Mouse (Mus musculus): ENCODE results near the gene Spata31d1d. TPM values are rescaled to one million over a fixed set of nuclear protein-coding genes. Genes with fewer than 3 reads are reported as not detected.
"Not testable (repeated sequence)": the region's sequence is repeated elsewhere in the genome, so short reads cannot be mapped to it uniquely, and the experiment has no call there.

Gene Spata31d1d
- polyA plus RNA-seq (2014; fragmentation: Nextera tagmentation; extraction: Ambion mirVana), result not detected in 2 replicates

GRCm38 (mm10) chr13:59731652-59732051 is at the start of gene Spata31d1d:
Spata31d1d (minus strand) TSS chr13:59731752.
- H3K9me3 ChIP-seq (ENCODE audit: control insufficient read depth, low read length), result no peaks in the 10 kb centered on the region
- WGBS, result 47% methylated on average over 7 of the region's 7 CpGs
- H3K36me3 ChIP-seq (ENCODE audit: control insufficient read depth, insufficient read depth, low read length), result no peaks in the 10 kb centered on the region
- no peaks in the 10 kb centered on the region for H3K4me1 ChIP-seq (ENCODE audit: control insufficient read depth, insufficient read depth, low read length)
- H3K27me3 ChIP-seq (ENCODE audit: control insufficient read depth, insufficient read depth, low read length), result no peaks in the 10 kb centered on the region
- H3K27ac ChIP-seq (replicated peaks; ENCODE audit: low read depth, low read length), result no peak within 1 kb of the TSS
- no peak for ATAC-seq (ENCODE audit: insufficient number of reproducible peaks, low FRiP score, low TSS enrichment, low read depth)
- H3K4me2 ChIP-seq (ENCODE audit: low read depth, severe bottlenecking), result no peak within 1 kb of the TSS
- H3K9ac ChIP-seq (ENCODE audit: low read length), result no peak within 1 kb of the TSS
- no peak within 1 kb of the TSS for H3K4me3 ChIP-seq (ENCODE audit: low read depth, low read length)
- DNase-seq (ENCODE audit: low spot score), result no peak

- not testable (repeated sequence) for H3K27me3 ChIP-seq (ENCODE audit: control insufficient read depth, insufficient read depth, low read length); H3K4me1 ChIP-seq (ENCODE audit: control insufficient read depth, insufficient read depth, low read length); H3K27ac ChIP-seq (replicated peaks; ENCODE audit: low read depth, low read length); ATAC-seq (ENCODE audit: insufficient number of reproducible peaks, low FRiP score, low TSS enrichment, low read depth); H3K9me3 ChIP-seq (ENCODE audit: control insufficient read depth, low read length); H3K9ac ChIP-seq (ENCODE audit: low read length); DNase-seq (ENCODE audit: low spot score); H3K4me2 ChIP-seq (ENCODE audit: low read depth, severe bottlenecking); H3K4me3 ChIP-seq (ENCODE audit: low read depth, low read length)
- peaks cover 31% of the 10 kb centered on the region for H3K36me3 ChIP-seq (ENCODE audit: control insufficient read depth, insufficient read depth, low read length)
- 94% methylated on average over 1 of the region's 1 CpGs for WGBS
Observed at GRCm38 (mm10) chr13:59779744-59780264, 48.3 kb upstream of the Spata31d1d start.

- no peaks in the 10 kb centered on the region for H3K4me1 ChIP-seq (ENCODE audit: control insufficient read depth, insufficient read depth, low read length)
- no peak overlapping the region for H3K4me3 ChIP-seq (ENCODE audit: low read depth, low read length)
- peaks cover 28% of the 10 kb centered on the region for H3K36me3 ChIP-seq (ENCODE audit: control insufficient read depth, insufficient read depth, low read length)
- ATAC-seq (ENCODE audit: insufficient number of reproducible peaks, low FRiP score, low TSS enrichment, low read depth) (no peak), DNase-seq (ENCODE audit: low spot score) (no peak)
- WGBS, result 85% methylated on average over 4 of the region's 4 CpGs
- no peaks in the 10 kb centered on the region for H3K9me3 ChIP-seq (ENCODE audit: control insufficient read depth, low read length)
- H3K27ac ChIP-seq (replicated peaks; ENCODE audit: low read depth, low read length), result no peak overlapping the region
- H3K27me3 ChIP-seq (ENCODE audit: control insufficient read depth, insufficient read depth, low read length), result no peaks in the 10 kb centered on the region
- H3K4me2 ChIP-seq (ENCODE audit: low read depth, severe bottlenecking), result no peak overlapping the region
- no peak overlapping the region for H3K9ac ChIP-seq (ENCODE audit: low read length)
Observed at GRCm38 (mm10) chr13:59779213-59779612, 47.7 kb upstream of the Spata31d1d start.

GRCm38 (mm10) chr13:59775168-59775567 is 43.6 kb upstream of the Spata31d1d start:
- ATAC-seq (ENCODE audit: insufficient number of reproducible peaks, low FRiP score, low TSS enrichment, low read depth) (no peak), DNase-seq (ENCODE audit: low spot score) (no peak)
- Histone ChIP-seq H3K27ac (replicated peaks; ENCODE audit: low read depth, low read length) (no peak overlapping the region), H3K36me3 (ENCODE audit: control insufficient read depth, insufficient read depth, low read length) (peaks cover 4% of the 10 kb centered on the region; the same call in 1 of the 2 replicates), H3K4me2 (ENCODE audit: low read depth, severe bottlenecking) (no peak overlapping the region), H3K4me1 (ENCODE audit: control insufficient read depth, insufficient read depth, low read length) (no peaks in the 10 kb centered on the region), H3K9me3 (ENCODE audit: control insufficient read depth, low read length) (no peaks in the 10 kb centered on the region), H3K27me3 (ENCODE audit: control insufficient read depth, insufficient read depth, low read length) (no peaks in the 10 kb centered on the region), H3K9ac (ENCODE audit: low read length) (no peak overlapping the region), H3K4me3 (ENCODE audit: low read depth, low read length) (no peak overlapping the region)
- 96% methylated on average over 3 of the region's 3 CpGs for WGBS

- DNase-seq (ENCODE audit: low spot score) (peak; percentile 30), ATAC-seq (ENCODE audit: insufficient number of reproducible peaks, low FRiP score, low TSS enrichment, low read depth) (no peak)
- Histone ChIP-seq H3K27ac (replicated peaks; ENCODE audit: low read depth, low read length) (no peak overlapping the region; the same call in 1 of the 2 replicates), H3K36me3 (ENCODE audit: control insufficient read depth, insufficient read depth, low read length) (peaks cover 4% of the 10 kb centered on the region; the same call in 1 of the 2 replicates), H3K9me3 (ENCODE audit: control insufficient read depth, low read length) (no peaks in the 10 kb centered on the region), H3K4me2 (ENCODE audit: low read depth, severe bottlenecking) (0 out of 2 replicates have a peak overlapping the region, but pooled peaks have one; percentile 74), H3K4me1 (ENCODE audit: control insufficient read depth, insufficient read depth, low read length) (peaks cover 14% of the 10 kb centered on the region), H3K4me3 (ENCODE audit: low read depth, low read length) (no peak overlapping the region), H3K27me3 (ENCODE audit: control insufficient read depth, insufficient read depth, low read length) (no peaks in the 10 kb centered on the region), H3K9ac (ENCODE audit: low read length) (no peak overlapping the region)
- WGBS, result 74% methylated on average over 9 of the region's 9 CpGs
Observed at GRCm38 (mm10) chr13:59771257-59771656, 39.7 kb upstream of the Spata31d1d start.

- H3K9ac ChIP-seq (ENCODE audit: low read length), result no peak overlapping the region
- H3K36me3 ChIP-seq (ENCODE audit: control insufficient read depth, insufficient read depth, low read length), result peaks cover 4% of the 10 kb centered on the region; the same call in 1 of the 2 replicates
- H3K4me1 ChIP-seq (ENCODE audit: control insufficient read depth, insufficient read depth, low read length), result peaks cover 16% of the 10 kb centered on the region
- H3K27ac ChIP-seq (replicated peaks; ENCODE audit: low read depth, low read length), result peak overlapping the region; percentile 94
- DNase-seq (ENCODE audit: low spot score) (no peak), ATAC-seq (ENCODE audit: insufficient number of reproducible peaks, low FRiP score, low TSS enrichment, low read depth) (no peak)
- no peaks in the 10 kb centered on the region for H3K9me3 ChIP-seq (ENCODE audit: control insufficient read depth, low read length)
- 77% methylated on average over 9 of the region's 9 CpGs for WGBS
- H3K27me3 ChIP-seq (ENCODE audit: control insufficient read depth, insufficient read depth, low read length), result no peaks in the 10 kb centered on the region
- H3K4me3 ChIP-seq (ENCODE audit: low read depth, low read length), result no peak overlapping the region; the same call in 1 of the 2 replicates
- peak overlapping the region; percentile 74; the same call in 1 of the 2 replicates for H3K4me2 ChIP-seq (ENCODE audit: low read depth, severe bottlenecking)
Observed at GRCm38 (mm10) chr13:59770847-59771246, 39.3 kb upstream of the Spata31d1d start.

- peak overlapping the region; percentile 74 for H3K4me2 ChIP-seq (ENCODE audit: low read depth, severe bottlenecking)
- H3K4me3 ChIP-seq (ENCODE audit: low read depth, low read length), result peak overlapping the region; percentile 81
- ATAC-seq (ENCODE audit: insufficient number of reproducible peaks, low FRiP score, low TSS enrichment, low read depth), result peak; percentile 87
- peaks cover 16% of the 10 kb centered on the region for H3K4me1 ChIP-seq (ENCODE audit: control insufficient read depth, insufficient read depth, low read length)
- peaks cover 4% of the 10 kb centered on the region; the same call in 1 of the 2 replicates for H3K36me3 ChIP-seq (ENCODE audit: control insufficient read depth, insufficient read depth, low read length)
- H3K9ac ChIP-seq (ENCODE audit: low read length), result peak overlapping the region; percentile 70
- WGBS, result under 1% methylated on average over 28 of the region's 28 CpGs
- no peaks in the 10 kb centered on the region for H3K27me3 ChIP-seq (ENCODE audit: control insufficient read depth, insufficient read depth, low read length)
- no peaks in the 10 kb centered on the region for H3K9me3 ChIP-seq (ENCODE audit: control insufficient read depth, low read length)
- peak; percentile 90 for DNase-seq (ENCODE audit: low spot score)
- H3K27ac ChIP-seq (replicated peaks; ENCODE audit: low read depth, low read length), result peak overlapping the region; percentile 94
Observed at GRCm38 (mm10) chr13:59770164-59770562, 38.6 kb upstream of the Spata31d1d start.

GRCm38 (mm10) chr13:59769296-59770163 is 38.0 kb upstream of the Spata31d1d start, which contains the start of gene Isca1:
Isca1 (minus strand) TSS chr13:59769810.
- peak within 1 kb of the TSS; percentile 94 for H3K27ac ChIP-seq (replicated peaks; ENCODE audit: low read depth, low read length)

More at GRCm38 (mm10) chr13:59769296-59770163, 38.0 kb upstream of the Spata31d1d start, which contains the start of gene Isca1:
- Histone ChIP-seq H3K36me3 (ENCODE audit: control insufficient read depth, insufficient read depth, low read length) (peaks cover 4% of the 10 kb centered on the region; the same call in 1 of the 2 replicates), H3K9me3 (ENCODE audit: control insufficient read depth, low read length) (no peaks in the 10 kb centered on the region), H3K4me3 (ENCODE audit: low read depth, low read length) (peak within 1 kb of the TSS; percentile 81), H3K4me1 (ENCODE audit: control insufficient read depth, insufficient read depth, low read length) (peaks cover 16% of the 10 kb centered on the region), H3K9ac (ENCODE audit: low read length) (peak within 1 kb of the TSS; percentile 84), H3K27me3 (ENCODE audit: control insufficient read depth, insufficient read depth, low read length) (no peaks in the 10 kb centered on the region), H3K4me2 (ENCODE audit: low read depth, severe bottlenecking) (peak within 1 kb of the TSS; percentile 74)
- DNase-seq (ENCODE audit: low spot score) (peak; percentile 99), ATAC-seq (ENCODE audit: insufficient number of reproducible peaks, low FRiP score, low TSS enrichment, low read depth) (peak; percentile 98)
- under 1% methylated on average over 90 of the region's 91 CpGs for WGBS
